Mouse (Mus musculus) liver, embryonic 11.5 days (tissue): ENCODE data around the gene Wdfy3. TPM values are rescaled to one million over a fixed set of nuclear protein-coding genes. Genes with fewer than 3 reads are reported as not detected.
A peak's percentile ranks its signal among the peaks of the same experiment; 100 is the strongest.

Source experiments
- ATAC-seq: fragments of 200-750 bp; cut with Nextera tagmentation; replicated peaks from 2 replicates; pipeline ENCODE4 v1.8.0; 2017; ENCODE audit warnings: moderate number of reproducible peaks, mild to moderate bottlenecking, moderate TSS enrichment, moderate library complexity; ENCODE audit not compliant: low FRiP score
- DNase-seq: peaks from one replicate; pipeline ENCODE4 v3.0.0-alpha.2; 2017; ENCODE audit warnings: low spot score
- H3K27ac ChIP-seq: fragments of 300-500 bp; sonication (generic); 2 replicates; pipeline ENCODE4 v1.5.1; 2014; ENCODE audit warnings: mild to moderate bottlenecking, low read depth, low read length, control low read depth
- H3K27me3 ChIP-seq: fragments of 300-500 bp; sonication (generic); replicated peaks from 2 replicates; pipeline ENCODE4 v1.6.1; 2014; ENCODE audit warnings: low read length, mixed read lengths; ENCODE audit not compliant: control insufficient read depth, insufficient read depth
- H3K36me3 ChIP-seq: fragments of 300-500 bp; sonication (generic); 2 replicates; pipeline ENCODE4 v1.6.1; 2014; ENCODE audit warnings: mild to moderate bottlenecking, low read length, moderate library complexity, mixed read lengths; ENCODE audit not compliant: control insufficient read depth, insufficient read depth
- H3K4me1 ChIP-seq: fragments of 300-500 bp; sonication (generic); replicated peaks from 2 replicates; pipeline ENCODE4 v1.6.1; 2014; ENCODE audit warnings: low read length, mixed read lengths; ENCODE audit not compliant: control insufficient read depth, insufficient read depth
- H3K4me2 ChIP-seq: fragments of 300-500 bp; sonication (generic); 2 replicates; pipeline ENCODE4 v1.6.1; 2014; ENCODE audit warnings: mild to moderate bottlenecking, control low read depth, moderate library complexity
- H3K4me3 ChIP-seq: fragments of 300-500 bp; sonication (generic); 2 replicates; pipeline ENCODE4 v1.5.1; 2014; ENCODE audit warnings: low read depth, low read length, control low read depth
- H3K9ac ChIP-seq: fragments of 300-500 bp; sonication (generic); 2 replicates; pipeline ENCODE4 v1.6.1; 2014; ENCODE audit warnings: low read depth, low read length, control low read depth
- H3K9me3 ChIP-seq: fragments of 300-500 bp; sonication (generic); 2 replicates; pipeline ENCODE4 v1.6.1; 2016; ENCODE audit warnings: low read length, inconsistent platforms, mixed read lengths; ENCODE audit not compliant: control insufficient read depth
- WGBS: fragments of 180-500 bp; shearing (Covaris S2); extraction: QIAGEN DNeasy Blood & Tissue Kit; methylation state at CpG from one replicate; pipeline ENCODE4 v1.1.7; 2014; 5-methylcytosine and 5-hydroxymethylcytosine counted together
- polyA plus RNA-seq: library from polyadenylated mRNA; unstranded; fragments of >200 nt; fragmentation: Nextera tagmentation; extraction: Ambion mirVana; gene quantifications from 2 replicates; pipeline ENCODE4 v1.2.1, GENCODE M21; 2014

Wdfy3 gene
- polyA plus RNA-seq, 1 experiment from 2014 or later: 12.7 TPM

DNA sequence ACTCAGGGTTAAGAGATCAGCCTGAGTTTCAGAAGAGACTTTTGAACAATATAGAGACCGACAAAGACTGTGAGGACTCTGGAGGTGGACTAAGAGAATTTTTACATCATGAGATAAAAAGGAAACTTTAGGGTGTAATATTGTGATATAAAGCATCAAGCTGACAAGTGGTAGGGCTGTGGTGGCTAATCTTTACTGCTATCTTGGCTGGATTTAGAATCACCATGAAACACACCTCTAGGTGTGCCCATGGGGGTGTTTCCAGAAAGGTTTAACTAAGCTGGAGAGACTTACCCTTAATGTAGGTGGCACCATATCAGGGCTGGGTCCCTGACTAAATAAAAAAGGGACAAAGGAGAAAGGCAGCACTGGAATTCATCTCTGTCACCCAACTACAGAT lies 19.0 kb downstream of the Wdfy3 start:
- Histone ChIP-seq H3K4me3 (no peak overlapping the region), H3K36me3 (no peaks in the 10 kb centered on the region), H3K9ac (no peak overlapping the region), H3K27me3 (no peaks in the 10 kb centered on the region), H3K4me2 (no peak overlapping the region), H3K9me3 (no peaks in the 10 kb centered on the region), H3K4me1 (peaks cover 44% of the 10 kb centered on the region), H3K27ac (no peak overlapping the region)
- ATAC-seq: no peak
- no peak for DNase-seq
- 84% methylated on average over 1 of the region's 1 CpGs for WGBS

DNA sequence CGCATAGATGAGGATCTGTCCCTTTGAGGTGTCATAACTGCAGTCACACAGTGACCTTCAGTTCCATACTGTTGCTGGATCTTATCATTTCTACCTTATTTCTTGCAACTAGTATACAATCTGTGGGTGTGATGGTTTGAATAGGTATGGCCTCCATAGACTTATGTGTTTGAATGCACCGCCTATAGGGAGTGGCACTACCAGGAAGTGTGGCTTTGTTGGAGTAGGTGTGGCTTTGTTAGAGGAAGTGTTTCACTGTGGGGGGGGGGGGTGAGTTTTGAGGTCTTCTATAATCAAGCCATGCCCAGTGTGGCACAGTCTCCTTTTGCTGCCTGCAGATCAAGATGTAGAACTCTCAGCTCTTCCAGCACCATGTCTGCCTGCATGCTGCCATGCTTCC lies 21.3 kb downstream of the Wdfy3 start:
- Histone ChIP-seq H3K4me1 (peaks cover 43% of the 10 kb centered on the region), H3K4me2 (no peak overlapping the region), H3K4me3 (no peak overlapping the region), H3K9me3 (no peaks in the 10 kb centered on the region), H3K9ac (no peak overlapping the region), H3K27ac (no peak overlapping the region), H3K36me3 (no peaks in the 10 kb centered on the region), H3K27me3 (no peaks in the 10 kb centered on the region)
- ATAC-seq: no peak
- 89% methylated on average over 2 of the region's 2 CpGs for WGBS
- no peak for DNase-seq

DNA sequence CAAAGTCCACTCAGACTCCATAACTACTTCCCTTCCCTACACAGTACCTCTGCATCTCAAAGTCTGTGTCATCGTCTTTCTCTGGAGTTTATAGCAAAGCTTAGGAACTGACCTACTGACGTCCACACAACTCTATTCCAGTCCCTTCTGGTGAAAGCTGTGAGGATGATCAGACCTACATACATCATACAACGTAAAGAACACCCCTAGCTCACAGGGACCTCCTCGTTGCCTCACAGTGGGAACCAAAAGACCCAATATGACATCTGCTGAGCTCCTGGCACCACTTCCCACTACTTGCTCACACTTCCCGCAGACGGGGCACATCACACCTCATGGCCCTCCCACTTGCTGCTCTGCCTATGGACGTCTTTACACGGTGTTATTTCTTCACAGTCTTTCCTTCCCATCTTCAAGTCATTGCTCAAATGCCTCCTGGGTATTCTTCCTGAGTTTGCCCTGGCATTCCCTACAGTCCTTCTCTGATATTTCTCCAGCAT lies 23.1 kb downstream of the Wdfy3 start:
- no peaks in the 10 kb centered on the region for H3K27me3 ChIP-seq
- DNase-seq (no peak), ATAC-seq (no peak)
- H3K4me1 ChIP-seq: peaks cover 36% of the 10 kb centered on the region
- 59% methylated on average over 8 of the region's 8 CpGs for WGBS
- no peak overlapping the region for H3K4me3 ChIP-seq
- H3K4me2 ChIP-seq: peak overlapping the region; percentile 62; the same call in 1 of the 2 replicates
- H3K9ac ChIP-seq: no peak overlapping the region
- no peaks in the 10 kb centered on the region for H3K9me3 ChIP-seq
- H3K27ac ChIP-seq: no peak overlapping the region
- H3K36me3 ChIP-seq: no peaks in the 10 kb centered on the region; the same call in 1 of the 2 replicates

DNA sequence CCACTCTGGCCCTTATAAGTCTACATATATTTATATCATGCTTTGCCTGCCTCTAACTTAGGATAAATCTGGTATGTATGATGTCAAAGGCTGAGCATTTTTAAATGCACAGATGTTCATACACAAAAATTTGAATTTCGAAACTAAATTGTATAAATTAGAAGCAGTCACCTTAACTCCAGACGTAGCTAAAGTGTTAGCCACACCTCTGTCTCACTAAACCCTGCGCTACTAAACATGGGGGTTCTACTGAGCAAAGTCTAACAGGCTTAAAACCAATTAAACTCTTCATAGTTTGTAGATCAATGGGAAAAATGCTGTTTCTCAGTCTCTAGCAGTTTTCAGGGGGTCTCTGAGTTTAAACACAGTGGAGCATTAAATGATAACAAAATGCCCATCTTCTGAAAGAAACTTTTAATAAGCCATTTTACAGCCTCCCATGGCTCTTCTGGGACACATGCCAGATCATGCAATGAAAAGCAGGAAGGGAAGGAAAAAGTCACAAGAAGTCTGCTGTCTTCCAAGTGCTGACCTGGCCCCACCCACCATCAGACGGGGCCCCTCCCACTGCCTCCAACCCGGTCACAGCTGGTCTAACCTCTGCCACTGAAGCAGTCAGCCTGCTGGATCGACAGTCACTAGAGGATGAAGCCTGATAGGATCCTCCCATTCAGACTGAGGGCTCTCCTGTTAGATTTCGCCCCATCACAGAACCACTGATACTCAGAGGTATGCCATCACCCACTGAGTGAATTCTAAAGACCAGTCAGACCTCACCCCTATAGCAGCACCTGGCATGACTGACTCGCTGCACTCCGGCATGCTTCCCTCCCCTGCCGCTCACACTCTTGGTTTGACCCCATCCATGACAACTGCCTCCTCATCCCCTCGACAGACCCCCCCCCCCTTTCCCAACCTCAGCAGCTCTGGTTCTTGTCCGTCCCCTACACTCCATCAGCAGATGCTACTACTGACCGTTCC lies 23.8 kb downstream of the Wdfy3 start:
- H3K9ac ChIP-seq: no peak overlapping the region
- peak overlapping the region; percentile 62 for H3K4me2 ChIP-seq
- no peaks in the 10 kb centered on the region for H3K9me3 ChIP-seq

DNA sequence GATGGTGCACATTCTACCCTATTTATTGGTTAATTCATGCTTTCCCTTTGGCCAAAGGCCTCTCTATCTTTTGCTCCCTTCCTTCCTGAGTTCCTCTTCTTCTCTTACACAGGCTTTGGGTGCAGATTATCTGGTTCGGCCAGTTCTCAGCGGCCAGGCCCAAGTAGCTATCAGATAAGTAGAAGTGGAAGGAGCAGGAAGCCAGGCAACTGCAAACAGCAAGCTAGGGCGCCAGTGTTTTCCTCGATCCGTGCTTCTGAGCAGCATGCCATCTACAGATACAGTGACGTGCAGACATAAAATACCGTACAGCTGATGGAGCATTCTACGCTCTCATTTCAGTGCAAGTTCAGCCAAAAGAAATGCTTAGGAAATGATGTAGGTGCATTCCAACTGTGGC lies 24.5 kb downstream of the Wdfy3 start:
- Histone ChIP-seq H3K4me3 (no peak overlapping the region), H3K4me1 (peaks cover 22% of the 10 kb centered on the region), H3K9me3 (no peaks in the 10 kb centered on the region), H3K27me3 (no peaks in the 10 kb centered on the region), H3K27ac (peak overlapping the region; percentile 86), H3K9ac (no peak overlapping the region; the same call in 1 of the 2 replicates), H3K36me3 (peaks cover 8% of the 10 kb centered on the region), H3K4me2 (peak overlapping the region; percentile 62)
- 27% methylated on average over 8 of the region's 8 CpGs for WGBS
- DNase-seq (no peak), ATAC-seq (peak; percentile 95)

More for the DNA sequence above, 23.8 kb downstream of the Wdfy3 start:
- no peaks in the 10 kb centered on the region for H3K27me3 ChIP-seq
- ATAC-seq (peak; percentile 71), DNase-seq (peak; percentile 49)
- H3K27ac ChIP-seq: peak overlapping the region; percentile 86
- 57% methylated on average over 13 of the region's 13 CpGs for WGBS
- peaks cover 29% of the 10 kb centered on the region for H3K4me1 ChIP-seq
- no peak overlapping the region for H3K4me3 ChIP-seq
- H3K36me3 ChIP-seq: peaks cover 2% of the 10 kb centered on the region

DNA sequence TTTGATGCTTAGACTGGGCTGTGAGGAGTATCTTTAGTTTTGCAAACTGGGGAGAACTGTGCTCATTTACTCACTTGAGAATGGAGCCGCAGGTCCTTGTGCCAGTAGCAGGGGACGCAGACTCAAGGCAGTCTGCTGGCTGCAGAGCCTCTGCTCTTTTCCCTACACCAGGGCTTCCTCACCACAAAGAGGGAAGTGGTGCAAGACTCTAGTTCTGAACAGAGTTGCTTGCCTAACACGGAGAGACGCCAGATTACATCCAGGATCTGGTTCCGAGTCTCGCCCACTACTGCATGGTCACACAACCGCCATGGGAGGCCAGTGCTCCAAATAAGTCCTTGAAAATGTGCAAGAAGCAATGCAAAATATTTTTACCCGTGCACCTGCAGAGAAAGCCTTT lies 36.4 kb downstream of the Wdfy3 start:
- Histone ChIP-seq H3K4me2 (no peak overlapping the region), H3K9ac (no peak overlapping the region), H3K27ac (no peak overlapping the region), H3K4me1 (no peaks in the 10 kb centered on the region), H3K9me3 (peaks cover 4% of the 10 kb centered on the region; the same call in 1 of the 2 replicates), H3K27me3 (no peaks in the 10 kb centered on the region), H3K36me3 (peaks cover 49% of the 10 kb centered on the region), H3K4me3 (no peak overlapping the region)
- ATAC-seq: no peak
- 80% methylated on average over 8 of the region's 8 CpGs for WGBS
- DNase-seq: no peak

DNA sequence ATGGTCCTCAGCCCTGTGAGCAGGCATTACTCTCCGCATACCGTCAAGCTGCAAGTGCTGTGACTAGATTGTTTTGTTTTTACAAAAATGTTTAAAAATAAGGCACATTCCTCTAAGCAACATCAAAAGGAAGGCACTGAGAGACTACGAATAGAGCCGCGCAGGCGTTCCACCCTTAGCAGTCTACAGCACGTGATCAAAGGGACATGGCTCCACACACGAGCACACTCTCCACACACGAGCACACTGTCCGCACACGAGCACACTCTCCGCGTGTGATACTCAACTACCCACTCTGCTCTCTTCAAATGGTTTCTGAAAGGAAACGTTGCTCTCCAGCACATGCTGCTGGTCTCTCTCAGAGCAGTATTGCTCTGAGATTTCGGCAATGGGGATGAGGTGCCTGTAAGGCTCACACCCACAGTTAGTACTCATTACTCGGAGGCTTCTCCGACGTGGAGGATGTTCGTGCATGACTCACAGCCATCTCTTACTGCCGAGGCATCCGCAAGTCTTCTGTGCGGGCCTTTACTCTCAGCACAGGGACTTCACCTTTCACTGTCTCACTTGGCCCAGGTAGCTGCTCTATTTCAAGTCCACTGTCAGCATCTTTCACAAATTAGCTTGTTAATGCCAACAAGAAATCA lies 37.0 kb downstream of the Wdfy3 start:
- Histone ChIP-seq H3K9ac (no peak overlapping the region), H3K27ac (no peak overlapping the region), H3K36me3 (peaks cover 49% of the 10 kb centered on the region), H3K4me3 (no peak overlapping the region), H3K9me3 (peaks cover 4% of the 10 kb centered on the region; the same call in 1 of the 2 replicates), H3K27me3 (no peaks in the 10 kb centered on the region), H3K4me2 (no peak overlapping the region), H3K4me1 (no peaks in the 10 kb centered on the region)
- no peak for DNase-seq
- 90% methylated on average over 22 of the region's 22 CpGs for WGBS
- no peak for ATAC-seq

DNA sequence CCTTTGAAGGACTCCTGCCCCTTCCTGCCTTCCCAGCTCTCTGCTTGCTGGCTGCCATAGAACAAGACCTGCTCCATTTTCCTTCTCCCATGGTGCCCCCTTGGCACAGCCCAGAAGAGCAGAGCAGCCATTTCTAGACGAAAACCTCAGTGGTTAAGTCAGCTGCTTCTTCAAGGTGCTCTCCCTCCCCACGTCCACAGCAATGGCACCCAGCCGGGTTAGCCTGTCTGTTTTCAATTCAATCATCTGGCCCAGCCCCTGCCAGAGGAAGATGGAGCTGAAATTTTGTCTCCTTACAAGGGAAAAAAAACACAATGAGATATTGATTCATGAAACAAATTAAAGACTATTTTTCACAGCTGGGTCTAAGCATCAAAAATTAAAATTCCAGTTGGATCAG lies 37.5 kb downstream of the Wdfy3 start:
- Histone ChIP-seq H3K9ac (no peak overlapping the region), H3K4me3 (no peak overlapping the region), H3K27me3 (no peaks in the 10 kb centered on the region), H3K4me2 (no peak overlapping the region), H3K9me3 (peaks cover 4% of the 10 kb centered on the region; the same call in 1 of the 2 replicates), H3K27ac (no peak overlapping the region), H3K36me3 (peaks cover 53% of the 10 kb centered on the region), H3K4me1 (no peaks in the 10 kb centered on the region)
- DNase-seq (no peak), ATAC-seq (no peak)
- WGBS: 88% methylated on average over 3 of the region's 3 CpGs
